Comparison of ENCODE assay signal across 13 mouse cellular contexts in the genomic region with DNA sequence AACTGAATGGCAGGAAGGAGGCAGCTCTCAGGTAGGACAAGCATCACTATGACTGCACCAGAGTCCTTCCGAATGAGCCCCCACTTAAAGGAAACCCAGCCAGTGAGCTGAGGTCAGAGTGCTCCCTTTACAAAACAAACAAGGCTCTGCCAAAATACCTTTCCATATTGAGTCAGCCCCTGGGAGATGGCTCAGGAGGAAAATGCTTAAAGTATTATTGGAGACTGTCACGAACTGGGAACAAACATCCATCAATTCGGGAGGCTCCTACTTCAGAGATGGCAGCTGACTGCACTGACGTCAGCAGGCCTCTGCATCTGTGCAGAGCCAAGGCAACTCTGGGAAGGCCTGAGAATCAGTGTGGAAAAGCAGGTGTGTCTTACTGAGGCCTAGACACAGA.
DNase-seq lines count a peak whose midpoint lies in the region; ATAC-seq and TF ChIP-seq lines count a peak whose summit lies in the region.
"Had no signal": no experiment of that assay in that cellular context is flagged by ENCODE, and none has a peak within 500 bp of the region (broad histone marks: within the 10 kb centered on the region; RNA-seq: fewer than 3 reads in every experiment).

No protein-coding gene starts in this region.

- peak; percentile 49 to 54 for DNase-seq in adrenal gland, adult (ENCODE audit: inconsistent age in 2 of 2, low spot score in 1 of 2)
- no peak for DNase-seq in adrenal gland, adult 2 months
- DNase-seq in heart, adult 8-10 months (ENCODE audit: low spot score) = peak; percentile 21
- DNase-seq in heart, postnatal 14 days = no peak
- DNase-seq in 3T3-L1 (ENCODE audit: low read depth, low spot score) = peak; percentile 32
- DNase-seq in limb, embryonic 14.5 days (ENCODE audit: low spot score) = peak; percentile 58
- no peak for DNase-seq in thymus, postnatal 14 days
- DNase-seq: cerebellum, adult 2 months; liver, embryonic 13.5 days; right cerebral cortex, postnatal 4 days had no signal

- H3K4me3 ChIP-seq in limb, embryonic 14.5 days (replicated peaks; ENCODE audit: low read length) = no peak overlapping the region
- H3K4me3 ChIP-seq in forebrain, embryonic 12.5 days (replicated peaks) = no peak overlapping the region
- H3K4me3 ChIP-seq: embryonic facial prominence, embryonic 12.5 days; liver, embryonic 13.5 days; midbrain, embryonic 12.5 days had no signal

- H3K4me1 ChIP-seq in limb, embryonic 14.5 days (ENCODE audit: control insufficient read depth, insufficient read depth, low read length) = peaks cover 3% of the 10 kb centered on the region; the same call in 1 of the 2 replicates
- no peaks in the 10 kb centered on the region for H3K4me1 ChIP-seq in forebrain, embryonic 12.5 days
- H3K4me1 ChIP-seq: liver, embryonic 13.5 days; midbrain, embryonic 12.5 days had no signal

- intact Hi-C loops in heart, postnatal 14 days (cut with DNase I) = loop anchor here (5.0 kb wide), 1 partner anchor 99 kb away; no protein-coding TSS in a partner anchor

- H3K27ac ChIP-seq in limb, embryonic 14.5 days (replicated peaks; ENCODE audit: low read depth, low read length) = peak overlapping the region; percentile 56; the same call in 1 of the 2 replicates
- H3K27ac ChIP-seq in forebrain, embryonic 12.5 days = no peak overlapping the region
- H3K27ac ChIP-seq: embryonic facial prominence, embryonic 12.5 days; liver, embryonic 13.5 days; midbrain, embryonic 12.5 days had no signal

- no peak for TF ChIP-seq POLR2A in limb, embryonic 14.5 days (IDR thresholded peaks at IDR 0.05; ENCODE audit: borderline replicate concordance, extremely low read depth, insufficient read depth, insufficient read length)

- no peaks in the 10 kb centered on the region for H3K27me3 ChIP-seq in limb, embryonic 14.5 days (ENCODE audit: control insufficient read depth, insufficient read depth, low read length)
- no peaks in the 10 kb centered on the region for H3K27me3 ChIP-seq in forebrain, embryonic 12.5 days
- H3K27me3 ChIP-seq: embryonic facial prominence, embryonic 12.5 days; liver, embryonic 13.5 days; midbrain, embryonic 12.5 days had no signal

- no peaks in the 10 kb centered on the region for H3K36me3 ChIP-seq in limb, embryonic 14.5 days (ENCODE audit: control insufficient read depth, insufficient read depth, low read length)
- H3K36me3 ChIP-seq in forebrain, embryonic 12.5 days (replicated peaks) = no peaks in the 10 kb centered on the region
- H3K36me3 ChIP-seq: embryonic facial prominence, embryonic 12.5 days; liver, embryonic 13.5 days; midbrain, embryonic 12.5 days had no signal

- 39% methylated on average over 4 of the region's 4 CpGs for WGBS in limb, embryonic 14.5 days
- WGBS in forebrain, embryonic 12.5 days = 71% methylated on average over 4 of the region's 4 CpGs

- H3K9me3 ChIP-seq in limb, embryonic 14.5 days (ENCODE audit: control insufficient read depth, low read length) = no peaks in the 10 kb centered on the region
- H3K9me3 ChIP-seq in forebrain, embryonic 12.5 days = no peaks in the 10 kb centered on the region
- H3K9me3 ChIP-seq: embryonic facial prominence, embryonic 12.5 days; liver, embryonic 13.5 days; midbrain, embryonic 12.5 days had no signal

- no peak overlapping the region for H3K4me2 ChIP-seq in limb, embryonic 14.5 days (replicated peaks; ENCODE audit: low read depth, low read length, severe bottlenecking)
- H3K4me2 ChIP-seq in forebrain, embryonic 12.5 days = no peak overlapping the region
- H3K4me2 ChIP-seq: embryonic facial prominence, embryonic 12.5 days; liver, embryonic 13.5 days; midbrain, embryonic 12.5 days had no signal

- no peak overlapping the region for H3K9ac ChIP-seq in limb, embryonic 14.5 days (ENCODE audit: low read depth, low read length, severe bottlenecking)
- H3K9ac ChIP-seq in forebrain, embryonic 12.5 days = no peak overlapping the region
- H3K9ac ChIP-seq: embryonic facial prominence, embryonic 12.5 days; liver, embryonic 13.5 days; midbrain, embryonic 12.5 days had no signal

- ATAC-seq in limb, embryonic 14.5 days (ENCODE audit: low FRiP score, low read depth) = peak; percentile 51; the same call in 1 of the 2 replicates
- no peak for ATAC-seq in forebrain, embryonic 12.5 days (ENCODE audit: low FRiP score)

Comparison
In these comparisons a context has a peak if more than half of its experiments do, and no peak if none do; other contexts are left out.
1. DNase-seq: peak in adrenal gland, adult (2 of 2), heart, adult 8-10 months (single experiment), 3T3-L1 (single experiment) and limb, embryonic 14.5 days (single experiment); none in adrenal gland, adult 2 months (single experiment), heart, postnatal 14 days (0 of 2) and thymus, postnatal 14 days (single experiment).